Mouse (Mus musculus) liver, embryonic 11.5 days (tissue): Measurements from ENCODE around the gene Smim6. TPM values are rescaled to one million over a fixed set of nuclear protein-coding genes. Genes with fewer than 3 reads are reported as not detected.

ENCODE experiments used
- ATAC-seq: fragments of 200-750 bp; cut with Nextera tagmentation; replicated peaks from 2 replicates; pipeline ENCODE4 v1.8.0; 2017; ENCODE audit warnings: moderate number of reproducible peaks, mild to moderate bottlenecking, moderate TSS enrichment, moderate library complexity; ENCODE audit not compliant: low FRiP score
- DNase-seq: peaks from one replicate; pipeline ENCODE4 v3.0.0-alpha.2; 2017; ENCODE audit warnings: low spot score
- H3K27ac ChIP-seq: fragments of 300-500 bp; sonication (generic); 2 replicates; pipeline ENCODE4 v1.5.1; 2014; ENCODE audit warnings: mild to moderate bottlenecking, low read depth, low read length, control low read depth
- H3K27me3 ChIP-seq: fragments of 300-500 bp; sonication (generic); replicated peaks from 2 replicates; pipeline ENCODE4 v1.6.1; 2014; ENCODE audit warnings: low read length, mixed read lengths; ENCODE audit not compliant: control insufficient read depth, insufficient read depth
- H3K36me3 ChIP-seq: fragments of 300-500 bp; sonication (generic); 2 replicates; pipeline ENCODE4 v1.6.1; 2014; ENCODE audit warnings: mild to moderate bottlenecking, low read length, moderate library complexity, mixed read lengths; ENCODE audit not compliant: control insufficient read depth, insufficient read depth
- H3K4me1 ChIP-seq: fragments of 300-500 bp; sonication (generic); replicated peaks from 2 replicates; pipeline ENCODE4 v1.6.1; 2014; ENCODE audit warnings: low read length, mixed read lengths; ENCODE audit not compliant: control insufficient read depth, insufficient read depth
- H3K4me2 ChIP-seq: fragments of 300-500 bp; sonication (generic); 2 replicates; pipeline ENCODE4 v1.6.1; 2014; ENCODE audit warnings: mild to moderate bottlenecking, control low read depth, moderate library complexity
- H3K4me3 ChIP-seq: fragments of 300-500 bp; sonication (generic); 2 replicates; pipeline ENCODE4 v1.5.1; 2014; ENCODE audit warnings: low read depth, low read length, control low read depth
- H3K9ac ChIP-seq: fragments of 300-500 bp; sonication (generic); 2 replicates; pipeline ENCODE4 v1.6.1; 2014; ENCODE audit warnings: low read depth, low read length, control low read depth
- H3K9me3 ChIP-seq: fragments of 300-500 bp; sonication (generic); 2 replicates; pipeline ENCODE4 v1.6.1; 2016; ENCODE audit warnings: low read length, inconsistent platforms, mixed read lengths; ENCODE audit not compliant: control insufficient read depth
- WGBS: fragments of 180-500 bp; shearing (Covaris S2); extraction: QIAGEN DNeasy Blood & Tissue Kit; methylation state at CpG from one replicate; pipeline ENCODE4 v1.1.7; 2014; 5-methylcytosine and 5-hydroxymethylcytosine counted together
- polyA plus RNA-seq: library from polyadenylated mRNA; unstranded; fragments of >200 nt; fragmentation: Nextera tagmentation; extraction: Ambion mirVana; gene quantifications from 2 replicates; pipeline ENCODE4 v1.2.1, GENCODE M21; 2014

Gene Smim6
- polyA plus RNA-seq, 1 experiment from 2014 or later: 3.5 TPM

DNA sequence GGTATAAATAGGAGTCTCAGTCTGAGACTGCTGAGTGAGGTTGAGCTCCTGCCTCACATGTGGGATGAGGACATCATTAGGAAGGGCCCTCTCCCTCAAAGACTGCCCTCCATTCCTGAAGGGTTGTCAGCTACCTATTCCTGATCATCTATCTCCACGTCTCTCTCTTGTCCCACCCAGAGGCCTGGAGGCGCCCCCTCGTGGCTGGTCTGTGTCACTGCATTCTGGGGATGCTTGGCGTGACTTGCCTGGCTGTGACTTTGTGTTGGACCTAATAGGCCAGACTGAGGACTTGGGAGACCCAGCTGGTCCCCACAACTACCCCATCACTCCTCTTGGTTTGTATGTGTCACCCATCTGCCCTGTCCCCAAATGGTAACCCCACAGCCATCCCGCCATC, 30.8 kb upstream of the Smim6 start:
- DNase-seq (no peak), ATAC-seq (no peak)
- Histone ChIP-seq H3K27ac (no peak overlapping the region), H3K36me3 (no peaks in the 10 kb centered on the region), H3K4me3 (no peak overlapping the region), H3K9me3 (no peaks in the 10 kb centered on the region), H3K9ac (no peak overlapping the region), H3K27me3 (peaks cover 12% of the 10 kb centered on the region), H3K4me1 (peaks cover 8% of the 10 kb centered on the region), H3K4me2 (no peak overlapping the region)
- WGBS: 25% methylated on average over 5 of the region's 5 CpGs

DNA sequence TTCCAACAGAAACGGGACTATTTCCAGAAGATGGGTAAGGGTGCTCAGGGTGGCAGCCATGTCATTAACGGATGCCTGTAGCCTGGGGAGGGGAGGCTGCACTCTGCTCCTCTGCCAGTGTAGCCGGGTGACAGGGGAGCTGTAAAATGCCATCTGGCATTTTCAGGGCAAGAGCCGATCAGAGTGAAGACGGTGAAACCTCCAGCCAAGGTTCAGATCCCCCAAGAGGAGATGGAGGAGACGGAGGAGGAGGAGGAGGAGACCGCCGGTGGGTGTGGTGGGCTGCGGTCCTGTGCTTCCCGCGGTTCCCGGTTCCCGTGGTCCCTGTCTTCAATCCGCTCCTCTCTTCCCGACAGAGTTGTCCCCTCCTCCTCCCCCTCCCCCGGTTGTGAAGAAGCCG, 28.6 kb upstream of the Smim6 start:
- Histone ChIP-seq H3K27me3 (peaks cover 12% of the 10 kb centered on the region), H3K27ac (no peak overlapping the region), H3K9me3 (no peaks in the 10 kb centered on the region), H3K4me3 (no peak overlapping the region), H3K9ac (0 out of 2 replicates have a peak overlapping the region, but pooled peaks have one; percentile 34), H3K4me2 (no peak overlapping the region), H3K4me1 (no peaks in the 10 kb centered on the region), H3K36me3 (no peaks in the 10 kb centered on the region)
- ATAC-seq: no peak
- 26% methylated on average over 17 of the region's 17 CpGs for WGBS
- DNase-seq: no peak

- Histone ChIP-seq H3K9me3 (no peaks in the 10 kb centered on the region), H3K27ac (no peak overlapping the region), H3K9ac (no peak overlapping the region), H3K4me1 (no peaks in the 10 kb centered on the region), H3K4me2 (no peak overlapping the region), H3K36me3 (no peaks in the 10 kb centered on the region), H3K4me3 (no peak overlapping the region), H3K27me3 (peaks cover 12% of the 10 kb centered on the region)
- DNase-seq (no peak), ATAC-seq (no peak)
- 93% methylated on average over 3 of the region's 3 CpGs for WGBS
These were observed 27.5 kb upstream of the Smim6 start for GRCm38 (mm10) chr11:115884361-115884760.

DNA sequence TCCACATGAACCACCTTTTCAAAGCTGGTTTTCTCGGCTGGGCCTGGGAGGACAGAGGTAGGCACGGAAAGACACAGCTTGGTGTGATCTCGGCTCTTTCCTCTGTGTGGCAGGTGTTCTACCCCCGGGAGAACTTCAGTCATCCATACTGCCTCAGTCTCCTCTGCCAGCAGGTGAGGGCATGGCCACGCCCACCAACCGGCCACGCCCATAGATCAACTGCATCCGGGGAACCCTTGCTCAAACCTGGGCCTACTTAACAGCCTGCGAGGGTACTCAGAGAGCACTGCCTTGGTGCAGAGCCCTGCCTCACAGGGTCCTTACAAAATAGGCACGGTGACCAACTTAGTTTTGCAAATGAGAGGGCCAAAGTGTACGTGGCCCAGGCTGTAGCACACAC, 26.5 kb upstream of the Smim6 start:
- WGBS: 62% methylated on average over 11 of the region's 11 CpGs
- no peak overlapping the region for H3K27ac ChIP-seq
- H3K4me3 ChIP-seq: no peak overlapping the region
- no peak overlapping the region for H3K4me2 ChIP-seq
- H3K36me3 ChIP-seq: no peaks in the 10 kb centered on the region
- no peaks in the 10 kb centered on the region for H3K4me1 ChIP-seq
- DNase-seq (no peak), ATAC-seq (no peak)
- no peaks in the 10 kb centered on the region for H3K9me3 ChIP-seq
- no peak overlapping the region for H3K9ac ChIP-seq
- peaks cover 12% of the 10 kb centered on the region for H3K27me3 ChIP-seq

DNA sequence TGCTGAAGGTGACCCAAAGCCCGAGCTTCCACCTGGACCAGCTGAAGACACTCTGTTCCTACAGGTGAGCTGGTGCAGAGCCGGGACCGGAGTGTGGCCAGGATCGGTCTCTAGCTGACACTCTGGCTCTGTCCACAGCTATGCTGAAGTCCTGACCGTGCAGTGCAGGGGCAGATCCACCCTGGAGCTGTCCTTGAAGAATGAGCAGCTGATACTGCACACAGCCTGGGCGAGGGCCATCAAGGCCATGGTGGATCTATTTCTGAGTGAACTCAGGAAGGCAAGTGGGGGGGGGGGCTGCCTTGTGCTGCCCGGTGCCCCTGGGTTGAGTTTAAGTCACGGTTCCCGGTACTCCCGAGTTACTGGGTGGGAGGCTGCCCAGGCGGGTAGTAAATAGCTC, 25.4 kb upstream of the Smim6 start:
- H3K4me1 ChIP-seq: no peaks in the 10 kb centered on the region; the same call in 1 of the 2 replicates
- no peaks in the 10 kb centered on the region for H3K36me3 ChIP-seq
- no peak overlapping the region for H3K9ac ChIP-seq
- H3K27me3 ChIP-seq: peaks cover 12% of the 10 kb centered on the region
- DNase-seq (no peak), ATAC-seq (no peak)
- H3K9me3 ChIP-seq: no peaks in the 10 kb centered on the region
- H3K4me3 ChIP-seq: no peak overlapping the region
- H3K4me2 ChIP-seq: no peak overlapping the region
- 84% methylated on average over 11 of the region's 11 CpGs for WGBS
- no peak overlapping the region for H3K27ac ChIP-seq

DNA sequence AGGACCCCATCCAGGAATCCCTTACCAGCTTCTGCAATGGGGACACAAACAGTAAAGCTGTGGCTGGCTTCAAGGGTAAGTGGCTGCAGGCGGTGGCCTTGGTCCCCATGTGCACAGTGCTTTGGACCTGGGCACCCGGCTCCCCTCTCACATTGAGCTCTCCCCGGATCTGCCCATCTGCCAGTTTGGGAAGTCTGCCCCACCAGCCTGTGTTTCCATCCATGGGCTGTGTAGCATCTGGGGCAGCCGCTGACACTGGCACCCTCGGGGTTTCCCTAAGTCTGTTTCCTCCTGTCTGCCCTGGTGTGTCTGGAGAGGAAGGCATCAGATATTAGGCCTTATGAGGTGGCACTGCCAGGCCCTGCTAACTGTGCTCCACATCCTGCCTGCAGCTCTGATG, 23.8 kb upstream of the Smim6 start:
- Histone ChIP-seq H3K9me3 (no peaks in the 10 kb centered on the region), H3K4me2 (no peak overlapping the region), H3K9ac (no peak overlapping the region), H3K27me3 (peaks cover 9% of the 10 kb centered on the region), H3K27ac (no peak overlapping the region), H3K4me3 (no peak overlapping the region), H3K4me1 (no peaks in the 10 kb centered on the region; the same call in 1 of the 2 replicates), H3K36me3 (0 out of 2 replicates have a peak, but pooled peaks cover under 1% of the 10 kb centered on the region)
- ATAC-seq (no peak), DNase-seq (no peak)
- WGBS: 83% methylated on average over 5 of the region's 5 CpGs

DNA sequence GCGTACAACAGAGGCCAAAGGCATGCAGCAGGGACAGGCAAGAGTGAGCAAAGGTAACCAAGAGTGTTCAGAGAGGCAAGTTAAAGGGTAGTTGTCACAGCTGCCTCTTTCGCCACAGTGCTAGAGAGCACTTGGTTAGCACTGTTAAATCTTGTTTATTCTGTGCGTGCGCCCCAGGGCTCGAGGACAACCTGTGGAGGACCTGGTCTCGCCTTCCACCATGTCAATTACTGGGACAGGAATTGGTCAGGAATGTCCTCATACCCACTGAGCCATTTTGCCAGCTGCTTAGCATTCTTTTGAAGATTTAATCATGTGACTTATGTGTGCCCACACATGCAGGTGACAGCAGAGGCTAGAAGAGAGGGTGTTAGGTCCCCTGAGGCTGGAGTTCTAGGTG, 22.7 kb upstream of the Smim6 start:
- no peak for DNase-seq
- no peak for ATAC-seq
- Histone ChIP-seq H3K4me3 (no peak overlapping the region), H3K27me3 (no peaks in the 10 kb centered on the region; the same call in none of the 2 replicates), H3K4me1 (no peaks in the 10 kb centered on the region; the same call in 1 of the 2 replicates), H3K9ac (no peak overlapping the region), H3K4me2 (no peak overlapping the region), H3K36me3 (peaks cover 2% of the 10 kb centered on the region; the same call in 1 of the 2 replicates), H3K9me3 (no peaks in the 10 kb centered on the region), H3K27ac (no peak overlapping the region)
- WGBS: 74% methylated on average over 6 of the region's 6 CpGs

- no peaks in the 10 kb centered on the region for H3K27me3 ChIP-seq
- H3K4me2 ChIP-seq: no peak overlapping the region
- no peaks in the 10 kb centered on the region for H3K9me3 ChIP-seq
- no peak overlapping the region for H3K4me3 ChIP-seq
- DNase-seq (no peak), ATAC-seq (no peak)
- H3K9ac ChIP-seq: no peak overlapping the region
- H3K27ac ChIP-seq: no peak overlapping the region; the same call in 1 of the 2 replicates
- peaks cover 4% of the 10 kb centered on the region; the same call in 1 of the 2 replicates for H3K36me3 ChIP-seq
- no peaks in the 10 kb centered on the region; the same call in 1 of the 2 replicates for H3K4me1 ChIP-seq
- 59% methylated on average over 6 of the region's 6 CpGs for WGBS
These were observed 19.6 kb upstream of the Smim6 start for GRCm38 (mm10) chr11:115892213-115892612.

- H3K27ac ChIP-seq: no peak overlapping the region
- H3K27me3 ChIP-seq: no peaks in the 10 kb centered on the region
- peaks cover 4% of the 10 kb centered on the region; the same call in 1 of the 2 replicates for H3K36me3 ChIP-seq
- DNase-seq (no peak), ATAC-seq (no peak)
- WGBS: 90% methylated on average over 9 of the region's 9 CpGs
- no peaks in the 10 kb centered on the region; the same call in none of the 2 replicates for H3K4me1 ChIP-seq
- H3K9me3 ChIP-seq: no peaks in the 10 kb centered on the region
- no peak overlapping the region for H3K9ac ChIP-seq
- no peak overlapping the region for H3K4me2 ChIP-seq
- no peak overlapping the region for H3K4me3 ChIP-seq
These were observed 18.7 kb upstream of the Smim6 start for GRCm38 (mm10) chr11:115893071-115893470.
